Mouse (Mus musculus) ovary, postnatal 36 days (tissue): ENCODE measurements around the gene Clic6.
A peak's percentile ranks its signal among the peaks of the same experiment; 100 is the strongest.

Experiments used
- DNase-seq: peaks from one replicate; pipeline ENCODE4 v3.0.0; 2022; ENCODE audit warnings: low spot score, mixed read lengths

Gene Clic6

GRCm38 (mm10) chr16:92524651-92525050 is 39.1 kb downstream of the Clic6 start:
- no peak for DNase-seq

- no peak for DNase-seq
Measured at GRCm38 (mm10) chr16:92525919-92526318, 40.4 kb downstream of the Clic6 start.

- DNase-seq, result no peak
Measured at GRCm38 (mm10) chr16:92535258-92535657, 49.7 kb downstream of the Clic6 start.

GRCm38 (mm10) chr16:92538356-92538755 is 52.8 kb downstream of the Clic6 start:
- no peak for DNase-seq

GRCm38 (mm10) chr16:92544264-92544663 is 58.7 kb downstream of the Clic6 start:
- peak; percentile 41 for DNase-seq

GRCm38 (mm10) chr16:92548651-92549050 is 63.1 kb downstream of the Clic6 start:
- no peak for DNase-seq

GRCm38 (mm10) chr16:92551266-92552105 is 66.0 kb downstream of the Clic6 start:
- DNase-seq, result no peak

- no peak for DNase-seq
Measured at GRCm38 (mm10) chr16:92552106-92552382, 66.5 kb downstream of the Clic6 start.

GRCm38 (mm10) chr16:92552858-92553257 is 67.3 kb downstream of the Clic6 start:
- no peak for DNase-seq

GRCm38 (mm10) chr16:92555051-92555450 is 69.5 kb downstream of the Clic6 start:
- no peak for DNase-seq

GRCm38 (mm10) chr16:92565291-92565690 is 79.8 kb downstream of the Clic6 start:
- no peak for DNase-seq

GRCm38 (mm10) chr16:92565708-92566107 is 80.2 kb downstream of the Clic6 start:
- DNase-seq, result peak; percentile 83

- DNase-seq, result no peak
Measured at GRCm38 (mm10) chr16:92566146-92566545, 80.6 kb downstream of the Clic6 start.

GRCm38 (mm10) chr16:92571246-92571645 is 85.7 kb downstream of the Clic6 start:
- no peak for DNase-seq

- DNase-seq, result no peak
Measured at GRCm38 (mm10) chr16:92573193-92573592, 87.7 kb downstream of the Clic6 start.

GRCm38 (mm10) chr16:92575792-92576191 is 90.3 kb downstream of the Clic6 start:
- DNase-seq, result no peak

- no peak for DNase-seq
Measured at GRCm38 (mm10) chr16:92577381-92577780, 91.8 kb downstream of the Clic6 start.

GRCm38 (mm10) chr16:92578915-92579653 is 93.5 kb downstream of the Clic6 start:
- DNase-seq, result peak; percentile 61

- no peak for DNase-seq
Measured at GRCm38 (mm10) chr16:92580981-92581380, 95.4 kb downstream of the Clic6 start.

GRCm38 (mm10) chr16:92581767-92582166 is 96.2 kb downstream of the Clic6 start:
- DNase-seq, result no peak

GRCm38 (mm10) chr16:92587836-92588235 is 102.3 kb downstream of the Clic6 start:
- DNase-seq, result no peak
